Mouse (Mus musculus) granulocyte monocyte progenitor cell, adult 5-6 weeks (primary cell): ENCODE results near the gene Gm8165. TPM values are rescaled to one million over a fixed set of nuclear protein-coding genes. Genes with fewer than 3 reads are reported as not detected.
"Not testable (repeated sequence)": the region's sequence is repeated elsewhere in the genome, so short reads cannot be mapped to it uniquely, and the experiment has no call there.

Experiments
- ATAC-seq: replicated peaks from 2 replicates; pipeline ENCODE4 v1.8.0; 2016; ENCODE audit warnings: mild to moderate bottlenecking, moderate TSS enrichment, inconsistent platforms; ENCODE audit not compliant: poor library complexity, severe bottlenecking
- total RNA-seq, 2 experiments: library from RNA; stranded (forward) in 1 of 2; stranded (reverse) in 1 of 2; fragments of 200-712, 200-1000 nt in 1 of 2; fragments of >200 nt in 1 of 2; fragmentation: Nextera tagmentation in 1 of 2; gene quantifications; 2 replicates each; pipeline ENCODE4 v1.2.3; 2014 to 2017

The Gm8165 gene
- not detected in 2 replicates for total RNA-seq (2014; fragmentation: Nextera tagmentation)
- not detected in 2 replicates for total RNA-seq (2017)

- ATAC-seq: not testable (repeated sequence)
Measured at GRCm38 (mm10) chr14:43677099-43677498, at the start of gene Gm8165. Gm8165 (minus strand) TSS chr14:43677199.

- ATAC-seq: not testable (repeated sequence)
Measured at GRCm38 (mm10) chr14:43697621-43698020, 20.6 kb upstream of the Gm8165 start, which contains the start of gene Gm7324. Gm7324 (plus strand) TSS chr14:43697828.

Other genes with a start within 250 kb of the Gm8165 start
- not detected in 2 replicates for gene Gm5799, start 133.6 kb downstream of the Gm8165 start, total RNA-seq (2014; fragmentation: Nextera tagmentation)
- gene Gm5799, start 133.6 kb downstream of the Gm8165 start, total RNA-seq (2017): not detected in 2 replicates
- not detected in 2 replicates for gene Gm17654, start 98.1 kb downstream of the Gm8165 start, total RNA-seq (2014; fragmentation: Nextera tagmentation)
- gene Gm17654, start 98.1 kb downstream of the Gm8165 start, total RNA-seq (2017): not detected in 2 replicates
- not detected in 2 replicates for gene Gm10375, start 69.2 kb downstream of the Gm8165 start, total RNA-seq (2014; fragmentation: Nextera tagmentation)
- gene Gm10375, start 69.2 kb downstream of the Gm8165 start, total RNA-seq (2017): not detected in 2 replicates
- gene Gm7324, start 20.6 kb upstream of the Gm8165 start, total RNA-seq (2014; fragmentation: Nextera tagmentation): 1.6 TPM in 1 of 2 replicates, not detected in the other
- gene Gm7324, start 20.6 kb upstream of the Gm8165 start, total RNA-seq (2017): 0.21 and 2.4 TPM in 2 replicates
- gene Gm16506, start 50.3 kb upstream of the Gm8165 start, total RNA-seq (2014; fragmentation: Nextera tagmentation): not detected in 2 replicates
- not detected in 2 replicates for gene Gm16506, start 50.3 kb upstream of the Gm8165 start, total RNA-seq (2017)
- gene Gm6526, start 70.7 kb upstream of the Gm8165 start, total RNA-seq (2014; fragmentation: Nextera tagmentation): not detected in 2 replicates
- not detected in 2 replicates for gene Gm6526, start 70.7 kb upstream of the Gm8165 start, total RNA-seq (2017)
- not detected in 2 replicates for gene Gm8180, start 107.5 kb upstream of the Gm8165 start, total RNA-seq (2014; fragmentation: Nextera tagmentation)
- not detected in 2 replicates for gene Gm8180, start 107.5 kb upstream of the Gm8165 start, total RNA-seq (2017)
- not detected in 2 replicates for gene Ear1, start 198.3 kb upstream of the Gm8165 start, total RNA-seq (2014; fragmentation: Nextera tagmentation)
- gene Ear1, start 198.3 kb upstream of the Gm8165 start, total RNA-seq (2017): 3.2 and 4.2 TPM in 2 replicates
- gene Ear10, start 246.4 kb upstream of the Gm8165 start, total RNA-seq (2014; fragmentation: Nextera tagmentation): not detected in 2 replicates
- not detected in 2 replicates for gene Ear10, start 246.4 kb upstream of the Gm8165 start, total RNA-seq (2017)
- 8.1 and 11.5 TPM in 2 replicates for gene Gm8113, start 248.2 kb upstream of the Gm8165 start, total RNA-seq (2014; fragmentation: Nextera tagmentation)
- 3.2 and 5.9 TPM in 2 replicates for gene Gm8113, start 248.2 kb upstream of the Gm8165 start, total RNA-seq (2017)